Mouse (Mus musculus) liver, adult (tissue): ENCODE data around the gene Kmo.

Experiments used
- GATA4 ChIP-seq: IDR thresholded peaks from 2 replicates; pipeline ENCODE4 v1.6.1; 2014; ENCODE audit warnings: mild to moderate bottlenecking, low read length; ENCODE audit not compliant: insufficient replicate concordance

Gene Kmo

GRCm38 (mm10) chr1:175619814-175620431 is at the start of gene Kmo:
TSS of gene Kmo (plus strand) at chr1:175620381.
- no peak for TF ChIP-seq GATA4

- TF ChIP-seq GATA4: no peak
These were observed 46.1 kb upstream of the Kmo start for GRCm38 (mm10) chr1:175574129-175574528.

- no peak for TF ChIP-seq GATA4
These were observed 41.6 kb upstream of the Kmo start for GRCm38 (mm10) chr1:175578425-175579096.

- no peak for TF ChIP-seq GATA4
These were observed 40.5 kb upstream of the Kmo start for GRCm38 (mm10) chr1:175579598-175580235.

GRCm38 (mm10) chr1:175580346-175580745 is 39.8 kb upstream of the Kmo start:
- no peak for TF ChIP-seq GATA4

GRCm38 (mm10) chr1:175582799-175583198 is 37.4 kb upstream of the Kmo start:
- TF ChIP-seq GATA4: no peak

GRCm38 (mm10) chr1:175585267-175585666 is 34.9 kb upstream of the Kmo start:
- TF ChIP-seq GATA4: no peak

- TF ChIP-seq GATA4: no peak
These were observed 33.5 kb upstream of the Kmo start for GRCm38 (mm10) chr1:175586656-175587055.

GRCm38 (mm10) chr1:175592832-175593231 is 27.3 kb upstream of the Kmo start:
- no peak for TF ChIP-seq GATA4

GRCm38 (mm10) chr1:175602231-175602630 is 17.9 kb upstream of the Kmo start:
- TF ChIP-seq GATA4: no peak

- TF ChIP-seq GATA4: no peak
These were observed 16.8 kb upstream of the Kmo start for GRCm38 (mm10) chr1:175603390-175603789.

GRCm38 (mm10) chr1:175607308-175607707 is 12.9 kb upstream of the Kmo start:
- TF ChIP-seq GATA4: no peak

- TF ChIP-seq GATA4: no peak
These were observed 12.2 kb upstream of the Kmo start for GRCm38 (mm10) chr1:175607838-175608585.

- no peak for TF ChIP-seq GATA4
These were observed 11.5 kb upstream of the Kmo start for GRCm38 (mm10) chr1:175608708-175609107.

- no peak for TF ChIP-seq GATA4
These were observed 5.2 kb upstream of the Kmo start for GRCm38 (mm10) chr1:175614992-175615391.

- TF ChIP-seq GATA4: no peak
These were observed 3.5 kb downstream of the Kmo start for GRCm38 (mm10) chr1:175623656-175624055.
